Mouse (Mus musculus) embryonic fibroblast, embryonic 13.5 days (primary cell): ENCODE measurements at regions not wholly inside any gene's neighbourhood (a gene's known extent, or its start where the extent isn't known, plus 50 kb on each side); places are given as distances from the start of the nearest gene placed in this dataset.
"Not testable (repeated sequence)": the region's sequence is repeated elsewhere in the genome, so short reads cannot be mapped to it uniquely, and the experiment has no call there.

Experiments
- H3K27ac ChIP-seq: 2 replicates; pipeline ENCODE4 v1.5.1; 2012; ENCODE audit warnings: low read length, control low read depth, inconsistent platforms; ENCODE audit not compliant: insufficient read depth
- H3K4me1 ChIP-seq: 2 replicates; pipeline ENCODE4 v1.6.1; 2011; ENCODE audit warnings: low read length; ENCODE audit not compliant: control insufficient read depth, insufficient read depth
- H3K4me3 ChIP-seq: 2 replicates; pipeline ENCODE4 v1.5.1; 2011; ENCODE audit warnings: mild to moderate bottlenecking, control low read depth, low read length; ENCODE audit not compliant: insufficient read depth
- CTCF ChIP-seq: IDR thresholded peaks from 2 replicates; pipeline ENCODE4 v1.5.1; 2011; ENCODE audit warnings: mild to moderate bottlenecking, control low read depth, low read length, moderate library complexity, borderline replicate concordance; ENCODE audit not compliant: insufficient read depth
- POLR2A ChIP-seq: IDR thresholded peaks from 2 replicates; pipeline ENCODE4 v1.6.1; 2011; ENCODE audit warnings: low read depth, mild to moderate bottlenecking, control low read depth, low read length, moderate library complexity

DNA sequence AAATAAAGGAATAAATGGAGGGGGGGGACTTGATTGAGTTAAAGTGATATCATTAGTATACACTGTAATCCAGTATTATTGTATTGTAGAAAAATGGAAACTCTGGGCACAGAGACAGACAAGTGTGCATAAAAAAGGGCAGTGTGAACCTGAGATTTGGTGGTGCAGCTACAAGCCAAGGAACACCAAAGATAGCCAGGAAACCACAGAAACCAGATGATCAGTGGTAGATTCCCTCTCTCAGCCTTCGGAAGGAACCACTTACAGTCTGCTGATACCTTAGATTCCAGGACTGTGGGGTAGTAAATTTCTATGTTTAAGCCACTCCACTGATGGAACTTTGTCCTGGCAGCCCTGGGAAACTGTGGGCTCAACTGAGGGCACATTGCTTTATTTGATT lies 97.1 kb downstream of the Phlda1 start:
- H3K4me3 ChIP-seq = no peak overlapping the region
- H3K27ac ChIP-seq = no peak overlapping the region
- peaks cover 10% of the 10 kb centered on the region; the same call in 1 of the 2 replicates for H3K4me1 ChIP-seq
- no peak for TF ChIP-seq POLR2A

DNA sequence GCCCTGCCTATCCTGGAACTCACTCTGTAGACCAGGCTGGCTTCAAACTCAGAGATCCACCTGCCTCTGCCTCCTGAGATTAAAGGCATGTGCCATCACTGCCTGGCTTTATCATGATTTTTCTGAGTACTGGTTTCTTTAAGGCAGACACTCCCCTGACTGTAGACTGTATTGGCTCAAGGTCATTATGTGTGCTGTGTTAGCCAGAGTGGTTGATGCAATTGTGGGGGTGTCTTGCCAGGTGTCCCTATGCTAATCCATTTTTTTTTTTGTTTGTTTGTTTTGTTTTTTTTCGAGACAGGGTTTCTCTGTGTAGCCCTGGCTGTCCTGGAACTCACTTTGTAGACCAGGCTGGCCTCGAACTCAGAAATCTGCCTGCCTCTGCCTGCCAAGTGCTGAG lies 101.3 kb downstream of the Phlda1 start:
- not testable (repeated sequence) for H3K27ac ChIP-seq

DNA sequence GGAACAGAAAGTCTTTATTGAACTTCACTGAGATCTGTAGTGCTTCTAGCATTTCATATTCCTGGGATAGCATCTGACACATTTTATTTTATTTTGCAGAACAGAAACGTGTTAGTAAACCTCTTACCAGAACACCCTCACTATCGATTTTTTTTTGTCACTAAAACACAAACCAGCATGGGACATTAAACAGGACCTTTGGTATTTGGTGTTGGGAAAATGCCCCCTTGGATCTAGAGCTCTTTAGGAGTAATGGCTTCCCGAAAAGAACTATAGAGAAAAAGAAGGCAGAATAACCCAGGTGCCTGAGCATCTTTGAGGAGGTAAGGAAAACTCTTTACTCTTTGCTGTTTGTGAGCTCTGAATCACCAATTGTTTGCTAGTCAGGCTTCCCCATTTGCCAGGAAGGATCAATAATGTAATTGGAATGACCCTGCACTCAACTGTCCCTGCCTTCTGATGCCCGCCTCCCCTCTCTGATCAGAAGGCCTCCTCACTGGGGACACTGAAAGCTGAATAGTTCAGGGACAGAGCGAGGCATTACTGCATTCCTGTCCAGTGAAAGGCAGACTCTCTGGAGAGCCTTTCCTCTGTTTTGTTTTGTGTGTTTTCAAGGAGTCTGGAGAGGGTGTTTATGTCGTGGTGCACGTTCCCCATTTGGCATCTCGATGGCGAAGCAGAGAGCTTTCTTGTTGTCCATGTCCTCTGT lies 102.5 kb downstream of the Phlda1 start:
- Histone ChIP-seq H3K4me3 (no peak overlapping the region), H3K27ac (no peak overlapping the region), H3K4me1 (peaks cover 3% of the 10 kb centered on the region)
- TF ChIP-seq CTCF = no peak
- TF ChIP-seq POLR2A = no peak

More for the DNA sequence above, 101.3 kb downstream of the Phlda1 start:
- H3K4me3 ChIP-seq, H3K4me1 ChIP-seq: not testable (repeated sequence)

DNA sequence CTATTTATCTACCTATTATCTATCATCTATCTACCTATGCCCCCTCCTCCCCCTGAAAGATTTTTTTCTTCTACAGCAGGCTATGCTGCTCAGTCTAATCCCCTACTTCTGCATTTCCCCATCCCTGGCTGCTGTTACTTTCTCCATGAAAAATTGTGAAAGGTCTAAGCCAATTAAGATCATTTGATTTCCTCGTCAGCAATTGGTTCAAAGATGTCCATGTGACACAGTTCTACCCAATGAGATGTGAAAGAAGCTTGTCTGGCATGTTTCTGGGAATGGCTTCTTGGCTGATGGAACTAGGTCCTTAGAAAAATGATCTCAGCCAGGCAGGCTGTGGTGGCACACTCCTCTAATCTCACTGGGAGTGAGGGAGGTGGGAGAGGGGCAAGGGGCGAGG lies 103.8 kb downstream of the Phlda1 start:
- Histone ChIP-seq H3K27ac (no peak overlapping the region), H3K4me3 (no peak overlapping the region), H3K4me1 (peaks cover 4% of the 10 kb centered on the region)
- TF ChIP-seq CTCF (no peak), POLR2A (no peak)

DNA sequence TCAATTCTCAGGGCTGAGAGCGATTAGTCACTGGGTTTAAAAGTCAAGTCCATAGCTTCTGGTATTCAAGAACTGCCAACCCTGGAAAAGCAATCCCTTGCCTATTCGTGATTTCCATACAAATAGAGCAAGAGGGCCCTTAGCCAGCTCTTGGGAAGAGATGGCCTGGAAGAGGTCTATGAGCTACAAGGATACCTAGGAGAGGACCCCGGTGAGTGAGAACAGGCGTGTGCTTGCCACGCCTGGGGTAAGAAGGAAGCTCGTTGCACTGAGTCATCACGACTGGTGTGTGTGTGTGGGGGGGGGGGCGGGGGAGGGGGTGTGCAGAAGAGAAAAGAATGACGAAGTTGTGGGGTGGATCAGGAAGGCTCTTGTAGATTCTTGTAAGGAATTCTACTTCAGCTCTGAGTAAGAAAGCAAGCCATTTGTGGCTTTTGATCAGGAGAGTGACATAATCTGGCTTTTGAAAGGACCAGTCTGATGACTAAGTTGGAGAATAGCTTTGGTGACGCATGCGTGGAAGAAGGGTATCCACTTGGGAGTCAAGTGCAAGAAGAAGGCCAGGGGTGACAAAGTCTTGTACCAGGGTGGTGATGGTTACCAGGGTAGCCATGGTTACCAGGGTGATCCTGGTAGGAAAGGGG lies 113.7 kb downstream of the Phlda1 start:
- peak overlapping the region; percentile 95 for H3K27ac ChIP-seq
- peaks cover 24% of the 10 kb centered on the region for H3K4me1 ChIP-seq
- H3K4me3 ChIP-seq = no peak overlapping the region
- TF ChIP-seq CTCF (no peak), POLR2A (no peak)

DNA sequence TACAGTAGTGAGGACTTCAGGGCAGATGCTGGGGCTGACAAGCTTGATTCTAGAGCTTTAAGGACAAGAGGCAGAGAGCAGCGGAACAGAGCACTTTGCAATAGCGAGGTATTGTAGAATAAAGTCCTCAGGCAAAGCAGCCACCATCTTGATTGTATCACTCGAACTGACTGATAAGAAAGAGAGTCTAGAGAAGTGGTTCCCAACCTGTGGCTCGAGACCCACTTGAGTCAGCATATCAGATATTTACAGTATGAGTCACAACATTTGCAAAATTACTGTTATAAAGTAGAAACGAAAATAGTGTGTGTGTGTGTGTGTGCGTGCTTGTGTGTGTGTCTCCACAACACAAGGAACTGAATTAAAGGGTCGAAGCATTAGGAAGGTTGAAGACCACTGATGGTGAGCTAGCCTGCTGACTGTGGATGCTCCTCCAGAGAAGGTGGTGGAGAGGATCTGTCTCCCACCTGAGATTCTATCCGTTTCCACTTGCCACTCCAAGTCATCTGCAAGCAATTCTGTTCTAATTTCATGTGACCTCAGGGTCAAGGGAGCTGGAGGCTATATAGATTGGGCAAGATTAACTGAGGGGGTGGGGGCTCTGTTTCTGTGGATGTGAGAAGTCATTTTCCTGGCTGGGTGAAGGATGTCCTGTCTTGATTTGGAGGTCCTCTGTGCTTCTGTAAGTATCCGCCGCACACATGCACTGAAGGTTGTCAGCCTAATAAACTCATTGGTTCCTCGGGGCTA lies 115.0 kb downstream of the Phlda1 start:
- no peak for TF ChIP-seq CTCF
- TF ChIP-seq POLR2A = no peak
- Histone ChIP-seq H3K27ac (peak overlapping the region; percentile 24; the same call in 1 of the 2 replicates), H3K4me3 (no peak overlapping the region), H3K4me1 (peaks cover 24% of the 10 kb centered on the region)

DNA sequence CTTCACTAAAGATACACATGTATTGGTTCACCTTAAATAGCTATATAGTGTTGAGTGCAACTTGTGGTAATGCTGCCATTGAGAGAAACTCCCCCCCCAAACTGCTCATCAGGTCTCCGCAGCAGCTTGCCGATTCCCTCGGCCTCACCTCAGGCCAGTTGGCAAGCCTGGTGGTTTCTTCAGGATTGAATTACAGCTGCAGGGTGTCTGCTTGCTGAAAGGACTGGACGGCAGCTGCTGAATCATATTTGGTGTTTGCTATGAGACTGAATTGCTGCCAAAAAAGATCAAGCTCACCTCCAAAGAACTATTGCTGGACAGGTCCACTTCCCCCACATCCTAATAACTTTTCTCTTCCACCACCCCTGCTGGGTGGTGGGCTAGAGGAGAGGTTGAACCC lies 116.7 kb downstream of the Phlda1 start:
- Histone ChIP-seq H3K4me3 (no peak overlapping the region), H3K27ac (no peak overlapping the region), H3K4me1 (peaks cover 24% of the 10 kb centered on the region)
- TF ChIP-seq POLR2A (no peak), CTCF (no peak)

DNA sequence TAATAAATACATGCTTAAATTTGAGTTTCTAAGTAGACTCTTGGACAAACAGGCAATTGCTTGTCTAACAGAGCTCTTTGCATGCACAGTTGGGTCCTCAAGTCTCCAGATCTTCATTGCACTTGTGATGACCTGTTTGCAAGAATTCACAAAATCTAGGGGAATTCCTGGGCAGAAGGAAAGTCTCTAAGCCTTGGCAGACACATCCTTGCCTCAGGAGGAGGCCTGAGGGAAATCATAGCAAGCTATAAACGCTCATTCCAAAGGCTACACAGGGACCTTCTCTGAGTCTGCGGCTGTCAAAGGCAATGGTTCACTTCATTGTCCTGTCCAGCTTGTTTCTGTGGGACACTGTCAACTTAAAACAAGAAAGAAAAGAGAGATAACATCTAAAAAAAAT lies 117.9 kb downstream of the Phlda1 start:
- no peak overlapping the region for H3K27ac ChIP-seq

DNA sequence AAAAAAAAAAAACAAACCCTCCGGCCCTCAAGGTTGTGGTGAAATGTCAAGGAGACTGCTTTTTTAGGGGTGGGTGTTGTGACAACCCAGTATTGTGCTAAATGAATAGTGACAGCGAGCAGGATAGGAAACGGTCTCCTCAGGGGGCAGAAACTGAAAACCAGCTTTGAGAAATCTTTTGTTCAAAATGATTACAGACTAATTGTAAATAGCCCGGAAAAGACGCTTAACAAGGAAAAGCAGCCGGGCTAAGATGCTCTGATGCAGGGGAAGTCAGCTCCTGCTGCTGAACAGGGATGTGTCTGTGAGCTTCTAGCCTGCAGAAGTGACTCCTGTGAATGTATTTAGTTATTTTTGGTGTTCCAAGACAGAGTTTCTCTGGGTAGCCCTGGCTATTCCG lies 118.5 kb downstream of the Phlda1 start:
- Histone ChIP-seq H3K27ac (no peak overlapping the region), H3K4me3 (no peak overlapping the region), H3K4me1 (peaks cover 19% of the 10 kb centered on the region)
- TF ChIP-seq CTCF (no peak), POLR2A (no peak)

More for the DNA sequence above, 117.9 kb downstream of the Phlda1 start:
- TF ChIP-seq POLR2A (no peak), CTCF (no peak)
- Histone ChIP-seq H3K4me3 (no peak overlapping the region), H3K4me1 (peaks cover 24% of the 10 kb centered on the region)

DNA sequence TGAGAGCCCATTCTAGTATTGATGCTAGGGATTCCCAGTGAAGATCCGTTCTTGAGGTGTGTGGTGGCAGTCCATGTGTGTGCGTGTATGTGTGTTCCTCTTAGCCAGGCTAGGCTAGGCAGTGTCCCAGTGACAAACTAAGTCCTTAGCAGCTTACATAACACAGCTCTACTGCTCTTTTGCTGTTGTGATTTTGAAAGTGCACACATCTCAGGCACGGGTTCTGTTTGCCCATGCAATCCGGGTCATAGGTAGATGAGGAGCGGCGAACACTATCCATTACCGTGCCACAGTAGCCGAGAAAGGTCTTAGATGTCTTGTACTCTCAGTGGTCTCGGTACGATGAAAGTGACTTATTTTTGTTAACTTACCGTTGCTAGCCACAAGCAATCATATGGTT lies 119.5 kb downstream of the Phlda1 start:
- Histone ChIP-seq H3K27ac (no peak overlapping the region), H3K4me3 (no peak overlapping the region), H3K4me1 (peaks cover 14% of the 10 kb centered on the region)
- TF ChIP-seq POLR2A (no peak), CTCF (no peak)
